Mouse (Mus musculus) embryo, embryonic 10 days (tissue): ENCODE results near the gene Cbx6.

Source experiments
- DNase-seq: peaks from one replicate; pipeline ENCODE4 v3.0.0-alpha.2; 2015; ENCODE audit warnings: low spot score

Cbx6 gene

GRCm38 (mm10) chr15:79802304-79802703 lies 32.2 kb downstream of the Cbx6 start:
- DNase-seq: no peak

GRCm38 (mm10) chr15:79801646-79802045 lies 32.8 kb downstream of the Cbx6 start:
- no peak for DNase-seq

GRCm38 (mm10) chr15:79800701-79801100 lies 33.8 kb downstream of the Cbx6 start:
- DNase-seq: no peak

- no peak for DNase-seq
These were observed 35.9 kb downstream of the Cbx6 start for GRCm38 (mm10) chr15:79798591-79798990.

- no peak for DNase-seq
These were observed 36.8 kb downstream of the Cbx6 start for GRCm38 (mm10) chr15:79797680-79798079.

- DNase-seq: no peak
These were observed 37.4 kb downstream of the Cbx6 start for GRCm38 (mm10) chr15:79797096-79797495.

- DNase-seq: no peak
These were observed 38.2 kb downstream of the Cbx6 start for GRCm38 (mm10) chr15:79796256-79796655.

GRCm38 (mm10) chr15:79794173-79794572 lies 40.3 kb downstream of the Cbx6 start:
- peak; percentile 60 for DNase-seq

GRCm38 (mm10) chr15:79793076-79793475 lies 41.4 kb downstream of the Cbx6 start:
- DNase-seq: no peak

GRCm38 (mm10) chr15:79792455-79792854 lies 42.0 kb downstream of the Cbx6 start:
- DNase-seq: peak; percentile 66

- DNase-seq: peak; percentile 86
These were observed 43.0 kb downstream of the Cbx6 start for GRCm38 (mm10) chr15:79791502-79791901.

GRCm38 (mm10) chr15:79790905-79791304 lies 43.6 kb downstream of the Cbx6 start:
- no peak for DNase-seq

- DNase-seq: no peak
These were observed 44.4 kb downstream of the Cbx6 start for GRCm38 (mm10) chr15:79790111-79790510.

GRCm38 (mm10) chr15:79787815-79788214 lies 46.7 kb downstream of the Cbx6 start:
- no peak for DNase-seq

GRCm38 (mm10) chr15:79785056-79785455 lies 49.4 kb downstream of the Cbx6 start:
- DNase-seq: no peak

- no peak for DNase-seq
These were observed 56.7 kb downstream of the Cbx6 start, which contains the start of gene Dnal4 for GRCm38 (mm10) chr15:79777749-79778148. Gene Dnal4, minus strand, starts transcription at chr15:79777849.

- DNase-seq: no peak
These were observed 58.8 kb downstream of the Cbx6 start for GRCm38 (mm10) chr15:79775662-79776061.

GRCm38 (mm10) chr15:79774117-79775027 lies 60.1 kb downstream of the Cbx6 start:
- peak; percentile 98 for DNase-seq
